Mouse (Mus musculus): Measurements from ENCODE around the gene Ffar1.

The Ffar1 gene

DNA sequence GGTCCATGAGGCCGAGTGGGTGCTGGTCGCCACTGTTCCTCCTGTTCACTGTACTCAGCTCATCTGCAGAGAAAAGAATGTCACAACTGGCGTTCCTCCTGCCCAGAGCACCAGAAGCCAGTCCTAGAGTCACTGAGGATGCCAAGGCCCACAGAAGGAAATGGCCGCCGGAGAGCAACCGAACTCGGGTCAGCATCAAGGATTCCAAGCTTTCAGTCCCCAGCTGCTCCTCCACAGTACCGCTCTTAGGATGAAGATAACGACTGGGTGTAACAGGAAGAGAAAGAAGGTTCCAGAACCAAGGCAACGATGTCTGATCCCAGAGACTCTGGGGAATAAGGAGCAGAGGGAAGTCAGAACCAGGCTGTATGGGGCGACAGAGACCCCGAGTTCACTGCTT, at the start of gene Ffar1:
Gene Ffar1, minus strand, starts transcription at position 101 of the 400 bp plus-strand sequence.
- no peak for ATAC-seq (ENCODE audit: insufficient number of reproducible peaks, low FRiP score, low TSS enrichment)

DNA sequence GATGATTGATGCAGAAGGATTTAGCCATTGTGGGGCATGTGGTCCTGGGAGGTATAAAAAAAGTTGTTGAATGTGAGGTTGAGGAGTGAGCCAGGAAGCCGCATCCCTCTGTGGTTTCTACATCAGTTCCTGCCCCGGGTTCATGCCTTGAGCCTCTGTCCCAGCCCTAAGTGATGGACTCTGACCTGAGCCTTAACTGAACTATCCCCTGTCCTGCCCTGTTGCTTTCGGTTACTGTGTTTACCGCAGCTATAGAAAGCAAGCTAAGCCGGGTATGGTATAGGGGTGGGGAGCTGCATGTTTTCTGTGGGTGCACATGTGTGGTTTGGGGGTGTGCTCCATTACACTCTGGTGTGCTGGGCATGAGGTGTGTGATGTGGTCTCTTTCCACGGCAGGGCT, 48.4 kb upstream of the Ffar1 start:
- no peak for ATAC-seq (ENCODE audit: insufficient number of reproducible peaks, low FRiP score, low TSS enrichment)

DNA sequence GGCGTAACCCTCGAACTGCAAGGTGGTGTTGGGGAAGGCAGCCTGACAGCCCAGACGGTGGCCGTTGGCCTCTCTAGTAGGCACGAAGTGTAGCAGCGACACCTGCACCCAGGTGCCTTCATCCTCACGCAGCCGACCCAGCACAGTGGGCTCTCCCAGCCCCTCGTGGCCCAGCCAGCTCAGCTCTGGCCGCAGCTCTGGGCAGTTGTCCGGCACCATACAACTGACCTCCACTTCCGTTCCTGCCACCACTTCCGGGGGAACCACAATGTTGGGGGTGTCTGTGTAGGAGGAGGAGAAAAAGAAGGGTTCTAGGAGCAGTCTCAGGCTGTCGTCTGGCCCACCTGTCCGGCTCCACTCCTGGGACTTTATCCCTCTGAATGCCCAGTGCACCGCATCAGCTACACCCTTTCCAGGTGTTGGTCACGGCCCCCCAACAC, 47.6 kb upstream of the Ffar1 start:
- ATAC-seq (ENCODE audit: insufficient number of reproducible peaks, low FRiP score, low TSS enrichment): no peak

DNA sequence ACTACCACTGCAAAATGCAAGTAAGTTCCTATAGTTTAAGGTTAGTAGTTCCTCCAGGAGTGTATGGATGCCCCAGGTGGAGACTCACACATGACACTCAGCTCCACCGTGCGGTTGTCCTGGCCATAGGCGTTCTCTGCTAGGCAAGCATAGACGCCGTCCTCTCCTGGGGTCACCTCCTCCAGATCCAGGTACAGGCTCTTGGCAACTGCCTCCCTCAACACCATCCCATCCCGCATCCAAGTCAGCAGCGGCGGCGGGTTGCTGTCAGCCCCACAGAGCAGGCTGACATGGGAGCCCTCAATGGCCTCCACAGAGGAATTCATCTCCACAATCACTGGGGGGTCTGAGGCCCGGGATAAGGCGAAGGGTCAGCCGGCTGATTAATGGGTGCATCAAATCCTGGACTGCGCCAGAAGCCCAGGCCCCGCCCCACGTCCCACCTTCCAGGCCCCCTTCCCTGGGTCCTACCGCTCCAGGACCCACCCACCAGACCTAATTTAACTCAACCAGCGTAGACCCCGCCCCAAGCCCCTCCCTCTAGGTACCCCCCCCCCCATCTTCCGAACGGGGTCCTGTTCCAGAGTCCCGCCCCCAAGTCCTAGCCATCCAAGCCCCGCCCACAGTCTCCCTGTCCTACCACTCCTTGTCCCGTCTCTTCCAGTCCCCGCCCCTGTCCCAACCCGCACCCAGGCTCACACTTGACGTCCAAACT, 47.1 kb upstream of the Ffar1 start:
- no peak for ATAC-seq (ENCODE audit: insufficient number of reproducible peaks, low FRiP score, low TSS enrichment)

DNA sequence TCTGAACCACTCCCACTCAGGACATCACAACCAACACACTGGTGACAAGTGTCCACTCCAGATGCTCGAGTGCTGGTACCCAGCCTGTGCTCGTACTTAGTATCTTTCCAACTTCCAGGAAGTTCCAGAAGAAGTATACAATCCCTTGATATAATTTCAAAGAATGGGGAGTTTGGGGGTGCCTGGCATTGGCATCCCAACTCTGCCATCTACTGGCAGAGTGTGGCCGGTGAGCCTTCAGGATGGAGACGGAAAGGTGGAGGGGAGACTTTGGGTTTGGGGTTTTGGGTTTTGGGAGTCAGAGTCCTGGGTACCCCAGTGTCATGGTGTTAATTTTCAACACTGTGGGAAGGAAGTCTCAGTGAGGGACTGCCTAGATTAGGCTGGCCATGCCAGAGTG, 42.7 kb upstream of the Ffar1 start:
- no peak for ATAC-seq (ENCODE audit: insufficient number of reproducible peaks, low FRiP score, low TSS enrichment)

DNA sequence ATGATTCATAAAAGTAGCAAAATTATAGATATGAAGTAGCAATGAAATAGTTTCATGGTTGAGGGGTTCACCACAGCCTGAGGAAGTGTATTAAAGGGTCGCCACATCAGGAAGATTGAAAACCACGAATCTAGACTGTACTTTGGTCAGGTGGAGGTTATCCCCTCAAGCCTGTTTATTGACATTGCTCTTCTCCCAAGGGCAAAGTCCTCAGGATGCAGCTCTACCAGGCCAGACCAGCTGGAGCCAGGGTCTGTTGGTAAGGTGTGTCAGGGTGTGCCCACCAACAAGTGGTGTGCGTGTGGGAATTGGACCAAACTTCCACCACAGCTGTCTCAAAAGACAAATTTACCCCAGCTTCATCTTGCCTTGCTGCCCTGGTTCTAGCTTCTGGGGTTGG, 33.9 kb upstream of the Ffar1 start:
- ATAC-seq (ENCODE audit: insufficient number of reproducible peaks, low FRiP score, low TSS enrichment): no peak

DNA sequence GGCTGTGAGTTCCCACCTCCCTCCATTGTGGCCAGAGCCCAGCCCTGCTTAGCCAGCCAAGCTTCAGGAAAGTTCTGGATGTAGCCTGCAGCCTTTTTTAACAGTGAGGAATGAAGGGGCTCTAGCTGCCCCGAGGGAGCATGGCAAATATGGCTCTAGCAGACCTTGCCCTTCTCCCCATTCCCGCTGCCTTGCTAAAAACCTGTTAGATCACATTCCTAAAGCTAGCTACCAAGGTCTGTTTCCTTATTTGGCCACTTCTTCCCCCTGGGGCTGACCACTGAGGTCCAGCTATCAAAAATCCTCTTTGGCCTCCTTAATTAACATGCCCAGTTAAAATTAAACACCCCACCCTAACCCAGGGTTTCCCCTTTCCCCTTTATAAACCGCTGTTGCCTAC, 31.2 kb upstream of the Ffar1 start:
- no peak for ATAC-seq (ENCODE audit: insufficient number of reproducible peaks, low FRiP score, low TSS enrichment)

DNA sequence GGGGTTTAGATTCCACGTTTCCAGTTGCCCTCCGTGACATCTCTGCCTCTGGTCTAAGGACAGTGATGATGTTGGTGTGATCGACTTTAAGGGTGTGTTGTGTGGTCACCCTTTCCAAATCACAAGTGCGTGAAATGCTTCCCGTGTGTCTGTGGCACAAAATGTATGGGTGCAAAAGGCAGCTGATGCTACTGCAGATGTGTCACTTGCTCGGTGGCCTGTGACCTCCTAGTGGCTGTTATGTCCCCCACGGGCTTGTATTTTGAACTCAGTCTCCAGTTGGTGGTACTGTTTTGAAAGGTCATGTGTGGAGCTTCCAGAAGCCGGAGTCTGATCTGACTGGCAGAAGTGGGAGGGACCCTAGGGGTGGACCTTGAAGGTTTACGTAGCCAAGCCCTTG, 30.4 kb upstream of the Ffar1 start:
- no peak for ATAC-seq (ENCODE audit: insufficient number of reproducible peaks, low FRiP score, low TSS enrichment)

DNA sequence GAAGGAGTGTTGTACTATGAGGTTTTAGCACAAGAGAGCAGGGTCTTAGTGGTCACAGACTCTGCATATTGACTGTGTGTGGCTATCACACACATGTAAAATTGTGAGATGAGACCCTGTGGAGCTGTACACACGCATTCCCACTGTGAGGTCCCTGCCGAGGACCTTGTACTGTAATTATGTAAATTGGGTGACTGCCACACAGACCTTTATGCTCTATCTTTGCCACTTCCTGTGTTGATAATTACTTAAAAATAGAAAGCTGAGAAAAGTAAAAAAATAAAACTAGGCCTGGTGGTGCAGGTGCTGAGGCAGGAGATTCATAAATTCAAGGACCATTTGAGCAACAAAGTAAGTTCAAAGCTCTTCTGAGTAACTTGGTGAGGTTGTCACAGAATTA, 29.3 kb upstream of the Ffar1 start:
- ATAC-seq (ENCODE audit: insufficient number of reproducible peaks, low FRiP score, low TSS enrichment): no peak

DNA sequence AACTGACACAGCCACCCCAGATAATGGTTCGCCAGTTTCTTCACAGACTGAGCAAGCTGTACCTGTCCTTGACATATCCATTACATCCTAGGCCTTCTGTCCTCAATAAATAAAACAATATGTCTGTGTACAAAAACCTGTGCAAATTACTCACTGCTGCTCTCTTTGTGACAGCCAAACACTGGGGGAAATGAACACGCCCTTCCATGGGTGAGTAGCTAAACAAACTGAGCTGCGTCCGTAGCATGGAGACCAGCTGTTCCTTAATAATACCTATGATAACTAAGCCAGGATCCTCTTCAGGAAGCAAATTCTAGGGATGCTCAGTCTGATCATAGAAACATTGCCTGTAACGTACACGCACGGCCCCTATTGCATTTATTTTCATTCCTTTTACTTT, 27.4 kb upstream of the Ffar1 start:
- no peak for ATAC-seq (ENCODE audit: insufficient number of reproducible peaks, low FRiP score, low TSS enrichment)

DNA sequence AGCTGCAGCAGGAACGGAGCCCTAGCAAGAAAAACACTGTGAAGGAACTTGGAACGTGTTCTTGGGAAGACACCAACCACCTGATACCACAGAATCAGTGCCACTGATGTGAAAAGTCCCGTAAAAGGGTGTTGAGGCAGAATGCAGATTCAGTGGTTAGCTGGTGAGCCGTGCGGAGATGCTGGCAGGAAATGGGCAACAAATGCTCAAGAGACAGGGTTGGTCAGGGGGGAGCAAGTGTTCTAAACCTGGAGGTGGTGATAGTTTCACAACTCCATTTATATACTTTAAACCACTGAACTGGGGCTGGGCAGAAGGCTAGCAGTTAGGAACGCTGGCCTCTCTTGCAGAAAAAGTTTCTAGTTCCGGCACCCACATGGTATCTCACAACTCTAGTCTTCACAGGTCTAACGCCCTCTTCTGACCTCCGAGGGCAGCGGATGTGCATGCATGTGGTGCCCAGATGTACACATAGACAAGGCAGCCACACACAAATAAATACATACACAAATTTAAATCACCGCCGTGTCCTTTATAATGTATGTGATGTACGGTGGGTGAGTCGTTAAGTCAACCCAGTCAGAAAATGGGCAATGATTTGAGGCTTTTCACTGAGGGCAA, 26.3 kb upstream of the Ffar1 start:
- no peak for ATAC-seq (ENCODE audit: insufficient number of reproducible peaks, low FRiP score, low TSS enrichment)

DNA sequence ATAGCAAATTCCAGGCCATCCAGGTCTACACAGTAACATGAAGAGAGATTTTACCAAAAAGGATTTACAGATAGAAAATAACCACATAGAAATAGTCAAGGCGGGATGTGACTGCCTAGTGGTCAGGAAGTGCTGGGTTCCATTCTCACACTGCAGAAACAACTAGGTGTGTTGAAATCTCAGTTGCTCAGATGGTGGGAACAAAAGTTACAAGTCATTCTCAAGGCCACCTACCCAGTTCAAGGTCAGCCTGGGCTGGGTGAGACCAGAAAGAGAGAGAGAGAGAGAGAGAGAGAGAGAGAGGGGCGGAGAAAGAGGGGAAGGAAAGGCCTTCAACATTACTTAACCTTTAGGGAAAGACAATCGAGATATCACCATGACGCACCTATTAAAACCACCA, 25.5 kb upstream of the Ffar1 start:
- no peak for ATAC-seq (ENCODE audit: insufficient number of reproducible peaks, low FRiP score, low TSS enrichment)

DNA sequence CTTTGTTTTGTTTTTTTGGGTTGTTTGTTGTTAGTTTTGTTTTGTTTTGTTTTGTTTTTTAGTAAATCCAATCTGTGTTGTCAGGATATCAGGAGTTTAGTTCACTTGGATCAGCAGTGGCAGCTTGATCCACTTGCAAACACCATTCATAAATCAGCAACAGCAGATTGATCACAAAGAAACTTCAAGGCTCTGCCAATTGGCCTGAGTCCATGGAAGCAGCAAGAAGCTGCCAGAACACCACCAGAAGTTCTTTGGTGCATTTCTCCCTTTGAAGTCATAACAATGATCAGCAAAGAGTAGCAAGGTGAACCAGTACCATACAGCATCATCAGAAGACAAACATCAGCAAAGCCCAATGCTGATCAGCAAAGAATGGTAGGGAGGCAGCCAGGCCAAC, 22.7 kb upstream of the Ffar1 start:
- no peak for ATAC-seq (ENCODE audit: insufficient number of reproducible peaks, low FRiP score, low TSS enrichment)

DNA sequence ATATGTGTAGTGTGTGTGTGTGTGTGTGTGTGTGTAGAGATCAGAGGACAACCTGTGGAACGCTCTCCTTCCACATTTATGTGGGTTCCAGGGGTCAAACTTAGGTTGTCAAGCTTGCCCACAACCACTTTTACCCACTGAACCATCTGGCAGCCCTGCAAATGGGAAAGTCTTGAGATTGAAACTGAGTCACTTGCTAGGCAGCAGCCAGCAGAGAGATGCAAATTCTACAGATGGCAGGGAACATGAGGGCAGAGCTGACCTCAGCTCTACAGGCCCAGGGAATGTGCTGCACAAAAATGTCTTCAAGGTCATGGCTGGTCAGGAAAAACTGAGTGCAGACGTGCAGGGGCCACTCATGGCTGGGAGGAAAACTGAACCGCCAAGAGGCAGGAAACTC, 20.0 kb upstream of the Ffar1 start:
- no peak for ATAC-seq (ENCODE audit: insufficient number of reproducible peaks, low FRiP score, low TSS enrichment)

DNA sequence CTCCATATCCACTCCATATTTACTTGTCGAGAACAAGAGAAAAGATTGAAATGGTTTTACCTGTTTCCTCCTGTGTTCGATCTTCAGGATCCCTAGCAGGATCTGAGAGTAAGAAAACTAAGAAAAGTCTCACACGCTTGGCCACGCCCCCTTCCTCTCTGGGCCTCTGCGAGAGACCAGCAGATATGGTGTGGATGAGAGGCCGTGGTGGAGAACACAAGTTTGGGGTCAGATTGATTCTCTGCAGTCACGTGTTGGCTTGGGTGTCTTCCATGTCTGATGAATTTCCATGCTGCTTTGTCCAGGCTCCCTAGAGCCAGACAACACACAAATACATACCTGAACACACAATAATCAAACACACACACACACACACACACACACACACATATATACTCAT, 18.8 kb upstream of the Ffar1 start, which contains the start of gene Cd22:
Gene Cd22, minus strand, starts transcription at position 167 of the 400 bp plus-strand sequence.
- no peak for ATAC-seq (ENCODE audit: insufficient number of reproducible peaks, low FRiP score, low TSS enrichment)

DNA sequence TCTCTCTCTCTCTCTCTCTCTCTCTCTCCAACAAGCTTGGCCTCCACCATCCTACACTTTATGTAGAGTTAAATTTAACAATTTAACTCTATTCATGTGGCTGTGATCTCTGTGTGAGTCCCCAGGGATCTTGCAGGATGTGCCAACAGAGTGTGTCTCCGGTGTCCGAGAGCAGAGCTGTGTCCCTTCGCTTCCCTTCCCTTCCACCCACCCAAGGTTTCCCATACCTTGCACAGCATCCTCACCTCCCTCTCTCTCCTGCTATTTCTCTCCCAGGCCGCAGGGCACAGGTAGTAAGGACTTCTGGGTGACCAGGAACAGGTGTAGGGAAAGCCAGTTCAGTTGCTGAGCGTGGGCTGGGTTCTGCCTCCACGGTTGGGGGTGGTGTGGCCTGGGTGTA, 17.6 kb upstream of the Ffar1 start:
- no peak for ATAC-seq (ENCODE audit: insufficient number of reproducible peaks, low FRiP score, low TSS enrichment)

DNA sequence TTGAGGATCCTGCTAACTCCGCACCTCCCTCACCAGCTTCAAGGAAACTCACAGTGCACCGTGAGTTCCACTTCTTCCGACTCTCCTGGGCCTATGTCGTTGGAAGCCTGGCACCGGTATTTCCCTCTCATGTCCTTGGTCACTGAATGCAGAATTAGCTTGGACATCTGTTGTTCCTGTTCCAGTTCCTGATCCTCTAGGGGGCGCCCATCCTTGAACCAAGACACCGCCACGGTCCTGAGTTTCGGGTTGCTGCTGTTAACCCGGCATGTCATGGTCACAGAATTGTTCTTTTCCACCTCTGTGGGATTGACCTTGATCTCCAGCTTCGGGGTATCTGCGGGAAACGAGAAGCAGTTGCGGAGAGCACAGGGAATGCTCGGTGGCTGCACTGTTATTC, 11.7 kb upstream of the Ffar1 start:
- no peak for ATAC-seq (ENCODE audit: insufficient number of reproducible peaks, low FRiP score, low TSS enrichment)

DNA sequence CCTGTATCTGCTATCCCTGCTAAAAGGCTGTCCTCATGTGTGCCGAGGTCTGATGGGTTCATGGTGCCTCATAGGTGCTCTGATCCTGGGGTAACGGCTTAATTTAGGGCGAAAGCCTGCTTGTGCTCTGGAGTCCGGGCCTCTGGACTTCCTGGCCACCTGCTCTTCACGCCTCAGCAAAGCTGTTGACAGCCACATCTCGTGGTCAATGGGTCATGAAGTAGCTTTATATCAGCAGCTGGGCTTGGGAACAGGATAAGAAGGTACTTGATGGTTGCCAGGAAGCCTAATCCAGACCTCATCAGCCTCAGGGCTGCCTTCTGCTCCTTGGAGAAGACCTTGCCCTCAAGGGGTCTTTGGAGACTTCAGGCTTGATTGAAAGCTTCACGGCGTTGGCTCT, 2.0 kb upstream of the Ffar1 start:
- ATAC-seq (ENCODE audit: insufficient number of reproducible peaks, low FRiP score, low TSS enrichment): no peak

DNA sequence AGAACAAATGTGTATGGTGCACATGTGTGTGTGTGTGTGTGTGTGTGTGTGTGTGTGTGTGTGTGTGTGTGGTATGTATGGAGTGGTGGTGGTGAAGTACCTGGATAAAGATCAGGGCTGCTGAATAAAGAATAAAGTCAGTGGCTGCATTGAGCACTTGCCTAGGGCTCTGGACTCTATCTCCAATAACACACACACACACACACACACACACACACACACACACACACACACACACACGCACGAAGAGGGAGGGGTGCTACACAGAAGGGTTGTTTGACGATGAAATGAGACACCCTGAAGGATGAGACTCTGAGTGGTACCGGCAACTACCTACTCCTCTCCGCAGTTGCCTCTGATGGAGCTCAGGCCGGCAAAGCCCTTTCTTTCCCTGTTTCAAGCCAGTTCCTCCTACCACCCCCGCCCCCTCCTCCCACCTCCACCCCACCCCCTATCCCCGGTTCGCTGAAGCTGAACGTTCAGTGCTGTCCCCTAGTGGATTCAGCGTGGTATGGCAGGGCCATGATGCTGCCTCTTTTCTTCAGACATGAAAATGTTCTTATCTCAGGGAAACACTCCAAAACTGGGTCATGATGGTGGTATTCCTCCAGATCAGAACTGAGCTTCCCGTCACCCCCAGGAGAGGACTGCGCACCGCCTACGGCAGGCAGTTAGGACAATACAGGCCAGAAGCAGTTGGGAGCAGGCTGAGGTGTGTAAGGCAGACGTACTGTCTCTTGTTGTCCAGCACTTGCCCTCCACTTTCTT, 1.5 kb downstream of the Ffar1 start:
- no peak for ATAC-seq (ENCODE audit: insufficient number of reproducible peaks, low FRiP score, low TSS enrichment)

DNA sequence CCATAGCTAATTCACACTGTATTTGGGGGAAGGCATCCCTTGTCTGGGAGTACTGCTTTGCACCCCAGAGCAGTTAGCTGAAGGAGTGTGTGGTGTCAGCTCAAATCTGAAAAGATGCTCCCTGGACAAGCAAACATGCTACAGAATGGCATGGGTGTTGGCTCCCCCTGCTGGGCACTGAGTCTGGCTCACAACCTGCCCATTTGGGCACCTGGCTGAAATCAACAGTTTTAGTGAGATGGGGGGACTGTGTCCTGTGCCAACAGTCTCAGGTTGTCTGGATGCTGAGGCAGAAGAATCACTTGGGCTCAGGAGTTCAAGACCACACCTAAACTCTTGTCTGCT, 2.1 kb downstream of the Ffar1 start:
- no peak for ATAC-seq (ENCODE audit: insufficient number of reproducible peaks, low FRiP score, low TSS enrichment)

DNA sequence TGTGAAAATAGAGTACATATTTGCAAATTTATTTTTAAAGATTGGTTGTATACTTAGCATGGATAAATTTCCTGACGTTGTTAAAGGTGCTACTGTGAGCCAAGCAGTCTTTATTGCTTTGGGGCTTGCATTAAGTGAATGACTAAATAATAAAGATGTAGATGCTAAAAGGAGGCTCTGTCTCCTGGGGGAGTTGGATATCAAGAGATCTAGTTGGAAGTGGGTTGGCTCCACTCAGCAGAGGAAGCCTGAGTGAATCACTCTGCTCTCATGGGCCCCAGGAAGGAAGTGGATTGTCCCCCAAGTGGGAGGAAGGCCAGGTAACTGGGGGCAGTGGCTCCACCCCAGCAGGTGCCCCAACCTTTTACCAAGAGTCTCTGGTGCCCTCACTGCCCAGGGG, 3.6 kb downstream of the Ffar1 start:
- no peak for ATAC-seq (ENCODE audit: insufficient number of reproducible peaks, low FRiP score, low TSS enrichment)

DNA sequence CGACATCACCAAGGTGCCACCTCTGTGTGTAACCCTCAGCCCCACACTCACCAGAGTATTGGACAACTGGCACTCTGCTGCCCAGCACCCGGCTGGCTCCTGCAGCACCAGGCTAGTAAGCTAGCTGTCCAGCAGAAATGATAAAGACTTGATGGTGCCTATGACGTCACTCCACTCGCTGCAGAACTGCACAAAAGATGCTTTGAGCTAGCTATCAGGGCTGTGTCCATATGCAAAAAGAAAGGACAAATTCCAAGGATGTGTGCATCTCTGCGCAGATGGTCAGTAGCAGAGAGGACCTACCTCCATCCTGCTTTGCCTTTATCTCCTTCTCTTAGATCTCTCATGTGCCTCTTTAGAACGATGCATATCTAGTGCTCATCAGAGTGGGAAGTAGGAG, 5.3 kb downstream of the Ffar1 start, which contains the start of gene Ffar3:
Gene Ffar3, minus strand, starts transcription at position 101 of the 400 bp plus-strand sequence.
- ATAC-seq (ENCODE audit: insufficient number of reproducible peaks, low FRiP score, low TSS enrichment): no peak

Data from cerebellum, adult (tissue).